Mouse (Mus musculus) heart, embryonic 16.5 days (tissue): ENCODE measurements around the gene Cdr2l. TPM values are rescaled to one million over a fixed set of nuclear protein-coding genes. Genes with fewer than 3 reads are reported as not detected.

ENCODE experiments used
- ATAC-seq: fragments of 200-750 bp; cut with Nextera tagmentation; replicated peaks from 2 replicates; pipeline ENCODE4 v1.8.0; 2017; ENCODE audit warnings: moderate number of reproducible peaks; ENCODE audit not compliant: insufficient read depth, low FRiP score; ENCODE audit errors: extremely low read depth
- H3K27ac ChIP-seq: fragments of 300-500 bp; sonication (generic); 2 replicates; pipeline ENCODE4 v1.5.1; 2014; ENCODE audit warnings: mild to moderate bottlenecking, low read length, control low read depth, moderate library complexity
- H3K27me3 ChIP-seq: fragments of 300-500 bp; sonication (generic); 2 replicates; pipeline ENCODE4 v1.6.1; 2014; ENCODE audit warnings: low read length, mixed read lengths; ENCODE audit not compliant: control insufficient read depth, insufficient read depth
- H3K36me3 ChIP-seq: fragments of 300-500 bp; sonication (generic); 2 replicates; pipeline ENCODE4 v1.6.1; 2014; ENCODE audit not compliant: control insufficient read depth, insufficient read depth
- H3K4me1 ChIP-seq: fragments of 300-500 bp; sonication (generic); 2 replicates; pipeline ENCODE4 v1.6.1; 2014; ENCODE audit warnings: low read length, mixed read lengths; ENCODE audit not compliant: control insufficient read depth, insufficient read depth
- H3K4me2 ChIP-seq: fragments of 300-500 bp; sonication (generic); 2 replicates; pipeline ENCODE4 v1.6.1; 2014; ENCODE audit warnings: low read depth, mild to moderate bottlenecking, control low read depth, low read length
- H3K4me3 ChIP-seq: fragments of 300-500 bp; sonication (generic); 2 replicates; pipeline ENCODE4 v1.5.1; 2014; ENCODE audit warnings: mild to moderate bottlenecking, control low read depth, low read length
- H3K9ac ChIP-seq: fragments of 300-500 bp; sonication (generic); 2 replicates; pipeline ENCODE4 v1.6.1; 2014; ENCODE audit warnings: low read length, control low read depth
- H3K9me3 ChIP-seq: fragments of 300-500 bp; sonication (generic); replicated peaks from 2 replicates; pipeline ENCODE4 v1.6.1; 2016; ENCODE audit warnings: low read length; ENCODE audit not compliant: control insufficient read depth
- WGBS: fragments of 180-500 bp; shearing (Covaris S2); extraction: QIAGEN DNeasy Blood & Tissue Kit; methylation state at CpG from one replicate; pipeline ENCODE4 v1.1.7; 2014; 5-methylcytosine and 5-hydroxymethylcytosine counted together
- polyA plus RNA-seq: library from polyadenylated mRNA; unstranded; fragments of >200 nt; fragmentation: Nextera tagmentation; extraction: Ambion mirVana; gene quantifications from 2 replicates; pipeline ENCODE4 v1.2.1, GENCODE M21; 2015

Cdr2l gene
- polyA plus RNA-seq, 1 experiment from 2014 or later: 7.0 TPM

- ATAC-seq: no peak
- H3K4me2 ChIP-seq: no peak overlapping the region
- no peak overlapping the region for H3K4me3 ChIP-seq
- WGBS: 87% methylated on average over 7 of the region's 7 CpGs
- no peak overlapping the region for H3K9ac ChIP-seq
- H3K27ac ChIP-seq: no peak overlapping the region
- peaks cover 18% of the 10 kb centered on the region for H3K4me1 ChIP-seq
- H3K36me3 ChIP-seq: peaks cover 15% of the 10 kb centered on the region
- H3K9me3 ChIP-seq: no peaks in the 10 kb centered on the region
- no peaks in the 10 kb centered on the region for H3K27me3 ChIP-seq
Observed at GRCm38 (mm10) chr11:115424666-115425065, 43.0 kb downstream of the Cdr2l start.

- Histone ChIP-seq H3K27ac (no peak overlapping the region), H3K4me1 (peaks cover 17% of the 10 kb centered on the region), H3K27me3 (no peaks in the 10 kb centered on the region), H3K9ac (no peak overlapping the region), H3K36me3 (peaks cover 24% of the 10 kb centered on the region), H3K9me3 (no peaks in the 10 kb centered on the region), H3K4me3 (no peak overlapping the region), H3K4me2 (no peak overlapping the region)
- no peak for ATAC-seq
- WGBS: 89% methylated on average over 6 of the region's 6 CpGs
Observed at GRCm38 (mm10) chr11:115425671-115426070, 44.0 kb downstream of the Cdr2l start.

GRCm38 (mm10) chr11:115427482-115428331, 46.0 kb downstream of the Cdr2l start:
- H3K36me3 ChIP-seq: peaks cover 37% of the 10 kb centered on the region
- peak overlapping the region; percentile 44 for H3K27ac ChIP-seq
- WGBS: 35% methylated on average over 20 of the region's 20 CpGs
- 0 out of 2 replicates have a peak overlapping the region, but pooled peaks have one; percentile 8 for H3K4me2 ChIP-seq
- H3K27me3 ChIP-seq: no peaks in the 10 kb centered on the region
- H3K4me3 ChIP-seq: no peak overlapping the region
- H3K9ac ChIP-seq: peak overlapping the region; percentile 18; the same call in 1 of the 2 replicates
- peaks cover 3% of the 10 kb centered on the region; the same call in 1 of the 2 replicates for H3K4me1 ChIP-seq
- peak; percentile 71 for ATAC-seq
- H3K9me3 ChIP-seq: no peaks in the 10 kb centered on the region

- no peak overlapping the region for H3K4me3 ChIP-seq
- no peak for ATAC-seq
Observed at GRCm38 (mm10) chr11:115429307-115429706, 47.6 kb downstream of the Cdr2l start.

GRCm38 (mm10) chr11:115430561-115430960, 48.8 kb downstream of the Cdr2l start:
- Histone ChIP-seq H3K4me2 (no peak overlapping the region), H3K4me3 (no peak overlapping the region), H3K9me3 (no peaks in the 10 kb centered on the region), H3K4me1 (peaks cover 9% of the 10 kb centered on the region), H3K27ac (no peak overlapping the region), H3K27me3 (no peaks in the 10 kb centered on the region), H3K36me3 (peaks cover 28% of the 10 kb centered on the region), H3K9ac (no peak overlapping the region)
- 90% methylated on average over 6 of the region's 6 CpGs for WGBS
- no peak for ATAC-seq

More at GRCm38 (mm10) chr11:115429307-115429706, 47.6 kb downstream of the Cdr2l start:
- Histone ChIP-seq H3K4me2 (no peak overlapping the region), H3K27ac (no peak overlapping the region), H3K36me3 (peaks cover 37% of the 10 kb centered on the region), H3K4me1 (peaks cover 3% of the 10 kb centered on the region; the same call in 1 of the 2 replicates), H3K9me3 (no peaks in the 10 kb centered on the region), H3K9ac (no peak overlapping the region), H3K27me3 (no peaks in the 10 kb centered on the region)
- WGBS: 81% methylated on average over 7 of the region's 7 CpGs

- Histone ChIP-seq H3K4me1 (peaks cover 12% of the 10 kb centered on the region), H3K27ac (no peak overlapping the region), H3K4me2 (no peak overlapping the region), H3K9ac (no peak overlapping the region), H3K4me3 (no peak overlapping the region), H3K36me3 (peaks cover 28% of the 10 kb centered on the region), H3K27me3 (no peaks in the 10 kb centered on the region), H3K9me3 (no peaks in the 10 kb centered on the region)
- WGBS: 71% methylated on average over 4 of the region's 4 CpGs
- no peak for ATAC-seq
Observed at GRCm38 (mm10) chr11:115432814-115433213, 51.1 kb downstream of the Cdr2l start.

GRCm38 (mm10) chr11:115433342-115433741, 51.6 kb downstream of the Cdr2l start:
- H3K4me3 ChIP-seq: no peak overlapping the region
- peaks cover 12% of the 10 kb centered on the region for H3K4me1 ChIP-seq
- no peak for ATAC-seq
- no peaks in the 10 kb centered on the region for H3K27me3 ChIP-seq
- H3K27ac ChIP-seq: no peak overlapping the region
- H3K36me3 ChIP-seq: peaks cover 28% of the 10 kb centered on the region
- no peak overlapping the region for H3K4me2 ChIP-seq
- H3K9me3 ChIP-seq: no peaks in the 10 kb centered on the region
- WGBS: 82% methylated on average over 6 of the region's 6 CpGs
- H3K9ac ChIP-seq: no peak overlapping the region

GRCm38 (mm10) chr11:115435596-115436337, 54.1 kb downstream of the Cdr2l start:
- peak; percentile 50; the same call in 1 of the 2 replicates for ATAC-seq
- 0 out of 2 replicates have a peak, but pooled peaks cover 2% of the 10 kb centered on the region for H3K9me3 ChIP-seq
- 7% methylated on average over 31 of the region's 31 CpGs for WGBS
- peak overlapping the region; percentile 70 for H3K9ac ChIP-seq
- no peaks in the 10 kb centered on the region for H3K27me3 ChIP-seq
- peaks cover 12% of the 10 kb centered on the region for H3K4me1 ChIP-seq
- H3K27ac ChIP-seq: 0 out of 2 replicates have a peak overlapping the region, but pooled peaks have one; percentile 13
- H3K4me2 ChIP-seq: peak overlapping the region; percentile 75
- peaks cover 12% of the 10 kb centered on the region; the same call in 1 of the 2 replicates for H3K36me3 ChIP-seq
- peak overlapping the region; percentile 48 for H3K4me3 ChIP-seq
